Mouse (Mus musculus): ENCODE data around the gene Hcfc1r1. TPM values are rescaled to one million over a fixed set of nuclear protein-coding genes. Genes with fewer than 3 reads are reported as not detected.

Hcfc1r1 gene
- 430 and 524 TPM in 2 replicates for polyA plus RNA-seq (2012; rRNA removed; ENCODE audit: low replicate concordance)

DNA sequence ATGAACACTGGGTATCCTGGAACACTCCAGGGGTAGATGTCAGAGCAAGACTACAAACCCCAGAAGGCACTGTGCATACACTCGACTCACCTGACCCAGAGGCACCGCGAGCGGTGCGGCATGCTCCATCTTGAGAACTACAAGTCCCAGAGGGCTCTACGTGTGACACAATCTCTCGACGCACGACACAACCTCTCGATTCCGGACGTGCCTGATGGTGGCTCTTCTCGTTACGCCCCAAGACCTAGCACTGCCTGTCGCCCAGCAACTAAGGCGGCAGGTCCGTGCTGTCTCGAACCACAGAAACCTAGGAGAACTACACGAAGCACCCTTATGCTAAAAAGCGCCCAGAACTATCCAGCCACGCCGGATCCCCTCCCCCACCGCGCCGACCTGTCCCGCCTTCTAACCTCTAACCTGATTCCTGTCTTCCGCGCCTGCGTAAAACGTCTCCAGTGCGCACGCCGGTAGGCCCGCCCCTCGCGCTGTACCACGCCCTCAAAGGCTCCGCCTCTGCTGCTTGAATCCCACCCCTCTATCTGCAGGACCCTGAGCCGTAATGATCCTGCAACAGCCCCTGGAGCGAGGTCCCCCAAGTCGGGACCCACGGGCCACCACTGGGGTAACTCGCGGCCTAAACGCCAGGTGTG lies at the start of gene Hcfc1r1, which contains the start of gene Thoc6:
Gene Hcfc1r1 (plus strand): TSS at position 173 of the 650 bp plus-strand sequence.
Gene Thoc6 (minus strand): TSS at position 459 of the 650 bp plus-strand sequence.

GRCm38 (mm10) chr17:23644613-23645495 lies 28.5 kb upstream of the Hcfc1r1 start, which contains the start of gene Mmp25:
Gene Mmp25, minus strand, starts transcription at chr17:23645277.

DNA sequence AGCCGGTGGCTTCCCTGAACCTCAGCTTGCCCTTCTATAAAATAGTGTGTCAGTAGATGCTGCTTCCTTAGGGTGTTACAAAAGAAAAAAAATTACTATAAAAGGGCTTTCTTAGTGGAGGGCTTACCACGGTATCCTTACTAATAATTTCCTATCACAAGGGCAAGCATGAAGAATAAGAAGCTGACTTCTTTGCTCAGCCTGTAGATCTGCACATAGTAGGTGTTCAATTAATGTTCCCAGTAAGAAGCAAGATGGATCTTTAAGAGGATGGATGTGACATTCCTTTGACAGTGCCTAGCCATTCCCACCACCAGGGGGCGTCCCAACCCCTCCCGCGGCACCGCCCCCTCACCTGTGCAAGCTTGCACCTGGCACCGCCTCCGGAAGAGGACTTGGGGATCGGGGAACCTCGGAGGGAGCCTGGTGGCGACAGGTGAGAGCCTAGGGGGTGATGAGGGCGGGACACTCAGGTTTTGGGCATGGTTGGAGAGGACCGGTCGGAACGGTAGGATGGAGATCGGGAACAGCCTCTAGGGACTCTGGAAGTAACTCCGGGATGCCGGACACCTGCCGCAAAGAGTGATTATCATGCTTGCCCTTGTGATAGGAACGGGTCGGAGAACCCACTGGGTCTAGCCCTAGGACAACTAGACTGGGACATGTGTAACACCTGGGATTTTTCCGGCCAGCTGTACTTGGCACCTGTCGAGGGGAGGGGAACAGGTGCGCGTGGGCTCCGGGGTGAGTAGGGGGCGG lies 13.1 kb upstream of the Hcfc1r1 start, which contains the start of gene Bicdl2:
Gene Bicdl2 (plus strand): TSS at position 390 of the 759 bp plus-strand sequence.

DNA sequence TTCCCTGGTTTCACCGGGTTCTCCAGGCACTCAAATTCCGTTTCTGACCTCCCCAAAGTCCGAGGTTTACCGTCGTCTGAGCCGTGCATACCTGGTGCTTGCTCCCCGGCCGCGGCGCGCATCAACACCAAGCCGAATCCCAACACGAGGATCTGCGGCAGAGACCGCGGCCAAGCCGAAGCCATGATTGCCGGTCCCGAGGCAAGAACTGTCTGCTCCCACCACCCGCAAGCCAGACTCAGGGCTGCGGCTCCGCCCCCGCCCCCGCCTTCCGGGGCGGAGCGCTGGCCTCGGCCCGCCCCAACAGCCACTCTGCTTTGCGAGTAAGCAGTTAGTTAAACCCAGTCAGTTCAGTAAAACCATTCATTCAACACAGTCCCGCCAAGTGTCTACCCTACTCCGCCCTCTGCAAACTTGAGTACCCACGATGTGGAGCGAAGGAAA lies 3.9 kb downstream of the Hcfc1r1 start, which contains the start of gene Tnfrsf12a:
Gene Tnfrsf12a (minus strand): TSS at position 233 of the 444 bp plus-strand sequence.

DNA sequence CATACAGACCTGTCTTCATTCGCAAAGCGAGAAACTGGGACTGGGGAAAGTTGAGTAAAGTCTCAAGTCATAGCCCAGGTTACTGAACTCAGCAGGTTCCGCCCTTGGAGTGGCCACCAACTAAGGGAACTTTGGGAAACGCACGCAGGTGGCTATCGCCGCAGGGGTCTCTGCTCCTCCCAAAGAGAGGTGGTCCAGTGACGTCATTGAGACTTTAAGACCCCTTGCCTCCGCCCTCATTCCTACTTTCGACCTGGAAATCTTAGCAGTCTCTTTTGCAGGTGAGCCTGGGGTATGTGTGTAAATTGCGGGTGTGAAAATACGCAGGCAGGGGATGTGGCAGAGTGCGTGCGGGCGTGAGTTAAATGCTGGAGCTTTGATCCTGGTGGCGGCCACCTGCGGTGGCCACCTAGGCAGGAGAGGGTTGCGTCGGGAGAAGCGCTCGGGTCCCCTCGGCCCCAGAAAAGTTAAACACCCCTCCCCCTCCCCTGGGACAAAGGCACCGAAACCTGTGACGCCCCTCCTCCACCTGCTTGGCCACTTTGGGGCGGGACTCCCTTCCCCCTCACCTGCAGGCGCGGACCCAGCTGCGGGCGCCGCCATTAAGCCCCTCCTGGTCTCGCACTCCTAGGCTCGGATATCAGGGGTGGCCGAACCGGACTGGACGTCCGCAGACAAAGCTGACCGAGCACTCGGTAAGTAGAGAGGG lies 5.9 kb downstream of the Hcfc1r1 start, which contains the start of gene Cldn6:
Gene Cldn6 (plus strand): TSS at position 123 of the 709 bp plus-strand sequence.

GRCm38 (mm10) chr17:23683856-23684672 lies 10.7 kb downstream of the Hcfc1r1 start, which contains the start of gene Cldn9:
Gene Cldn9, minus strand, starts transcription at chr17:23684026.

DNA sequence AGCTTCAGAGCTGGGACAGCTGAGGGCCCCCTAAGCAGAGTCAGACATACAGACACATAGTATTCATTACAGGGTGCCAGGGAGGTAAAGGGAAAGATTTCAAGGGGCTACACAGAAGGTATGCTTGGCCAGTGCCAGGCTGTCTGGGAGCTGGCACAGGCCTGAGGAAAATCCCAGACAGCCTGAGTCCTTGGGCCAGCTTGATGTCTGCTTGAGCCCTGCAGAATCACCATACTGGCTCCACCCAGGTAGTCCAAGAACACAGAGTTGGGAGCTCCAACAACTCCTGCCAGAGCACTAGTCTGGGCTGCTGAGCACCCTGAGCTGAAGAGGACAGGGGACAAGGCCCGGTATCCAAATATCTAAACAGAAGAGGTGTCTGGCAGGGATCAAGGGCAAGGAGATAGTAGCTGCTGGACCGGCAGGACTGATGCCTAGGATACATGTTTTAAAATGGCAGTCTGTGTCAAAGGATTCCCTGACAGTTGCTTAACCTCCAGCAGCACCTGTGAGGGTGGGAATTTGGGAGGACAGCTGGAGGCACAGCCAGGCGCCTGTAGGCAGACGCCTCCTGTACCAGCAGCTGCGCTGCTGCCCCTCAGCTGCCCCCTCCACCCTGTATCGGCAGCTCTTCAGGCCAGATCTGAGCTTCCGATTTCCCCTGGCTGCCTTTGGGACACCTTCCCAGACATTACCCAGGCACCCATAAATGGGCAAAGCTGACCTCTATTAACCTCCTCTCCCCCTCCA lies 49.2 kb downstream of the Hcfc1r1 start, which contains the start of gene 1520401A03Rik:
Gene 1520401A03Rik (minus strand): TSS at position 408 of the 750 bp plus-strand sequence.

Other genes with a start within 250 kb of the Hcfc1r1 start
- not detected in 2 replicates for gene Vmn2r117, start 193.9 kb upstream of the Hcfc1r1 start, polyA plus RNA-seq (2012; rRNA removed; ENCODE audit: low replicate concordance)
- gene Zfp213, start 109.4 kb upstream of the Hcfc1r1 start, polyA plus RNA-seq (2012; rRNA removed; ENCODE audit: low replicate concordance), result 16.1 and 22.3 TPM in 2 replicates
- gene Zfp13, start 74.1 kb upstream of the Hcfc1r1 start, polyA plus RNA-seq (2012; rRNA removed; ENCODE audit: low replicate concordance), result 9.1 and 16.2 TPM in 2 replicates
- gene Zscan10, start 72.7 kb upstream of the Hcfc1r1 start, polyA plus RNA-seq (2012; rRNA removed; ENCODE audit: low replicate concordance), result not detected in 2 replicates
- 2.6 and 4.7 TPM in 2 replicates for gene Mmp25, start 28.3 kb upstream of the Hcfc1r1 start, polyA plus RNA-seq (2012; rRNA removed; ENCODE audit: low replicate concordance)
- 2.1 and 3.5 TPM in 2 replicates for gene Bicdl2, start 13.1 kb upstream of the Hcfc1r1 start, polyA plus RNA-seq (2012; rRNA removed; ENCODE audit: low replicate concordance)
- gene Thoc6, start 286 bp downstream of the Hcfc1r1 start, polyA plus RNA-seq (2012; rRNA removed; ENCODE audit: low replicate concordance), result 26.0 and 28.9 TPM in 2 replicates
- gene Tnfrsf12a, start 3.9 kb downstream of the Hcfc1r1 start, polyA plus RNA-seq (2012; rRNA removed; ENCODE audit: low replicate concordance), result 15.4 and 34.1 TPM in 2 replicates
- 7.3 and 9.1 TPM in 2 replicates for gene Cldn6, start 5.7 kb downstream of the Hcfc1r1 start, polyA plus RNA-seq (2012; rRNA removed; ENCODE audit: low replicate concordance)
- gene Cldn9, start 10.4 kb downstream of the Hcfc1r1 start, polyA plus RNA-seq (2012; rRNA removed; ENCODE audit: low replicate concordance), result not detected in 2 replicates
- 0.06 TPM in 1 of 2 replicates, not detected in the other for gene 1520401A03Rik, start 49.2 kb downstream of the Hcfc1r1 start, polyA plus RNA-seq (2012; rRNA removed; ENCODE audit: low replicate concordance)
- 30.3 and 57.9 TPM in 2 replicates for gene Pkmyt1, start 52.7 kb downstream of the Hcfc1r1 start, polyA plus RNA-seq (2012; rRNA removed; ENCODE audit: low replicate concordance)
- gene Paqr4, start 67.3 kb downstream of the Hcfc1r1 start, polyA plus RNA-seq (2012; rRNA removed; ENCODE audit: low replicate concordance), result 35.8 and 47.3 TPM in 2 replicates
- 0.52 and 0.60 TPM in 2 replicates for gene Kremen2, start 72.2 kb downstream of the Hcfc1r1 start, polyA plus RNA-seq (2012; rRNA removed; ENCODE audit: low replicate concordance)
- gene Flywch1, start 98.0 kb downstream of the Hcfc1r1 start, polyA plus RNA-seq (2012; rRNA removed; ENCODE audit: low replicate concordance), result 43.8 and 46.9 TPM in 2 replicates
- gene Flywch2, start 112.5 kb downstream of the Hcfc1r1 start, polyA plus RNA-seq (2012; rRNA removed; ENCODE audit: low replicate concordance), result 5.4 and 13.3 TPM in 2 replicates
- 756 and 808 TPM in 2 replicates for gene Srrm2, start 116.9 kb downstream of the Hcfc1r1 start, polyA plus RNA-seq (2012; rRNA removed; ENCODE audit: low replicate concordance)
- gene Elob, start 155.5 kb downstream of the Hcfc1r1 start, polyA plus RNA-seq (2012; rRNA removed; ENCODE audit: low replicate concordance), result 412 and 628 TPM in 2 replicates
- 0.17 TPM in 1 of 2 replicates, not detected in the other for gene Prss33, start 162.5 kb downstream of the Hcfc1r1 start, polyA plus RNA-seq (2012; rRNA removed; ENCODE audit: low replicate concordance)
- gene Prss32, start 170.3 kb downstream of the Hcfc1r1 start, polyA plus RNA-seq (2012; rRNA removed; ENCODE audit: low replicate concordance), result not detected in 2 replicates
- gene Prss41, start 170.6 kb downstream of the Hcfc1r1 start, polyA plus RNA-seq (2012; rRNA removed; ENCODE audit: low replicate concordance), result 0.13 and 0.27 TPM in 2 replicates
- gene Prss21, start 194.5 kb downstream of the Hcfc1r1 start, polyA plus RNA-seq (2012; rRNA removed; ENCODE audit: low replicate concordance), result not detected in 2 replicates
- gene Dcpp1, start 207.3 kb downstream of the Hcfc1r1 start, polyA plus RNA-seq (2012; rRNA removed; ENCODE audit: low replicate concordance), result not detected in 2 replicates
- not detected in 2 replicates for gene Dcpp2, start 207.3 kb downstream of the Hcfc1r1 start, polyA plus RNA-seq (2012; rRNA removed; ENCODE audit: low replicate concordance)
- 0.55 TPM in 1 of 2 replicates, not detected in the other for gene Dcpp3, start 243.9 kb downstream of the Hcfc1r1 start, polyA plus RNA-seq (2012; rRNA removed; ENCODE audit: low replicate concordance)